Mouse (Mus musculus): ENCODE measurements around the gene Trabd2b.

Trabd2b gene

GRCm38 (mm10) chr4:114652400-114652799 is 245.9 kb downstream of the Trabd2b start:
- no peak for DNase-seq

GRCm38 (mm10) chr4:114657933-114658332 is 251.4 kb downstream of the Trabd2b start:
- DNase-seq, result no peak

- no peak for DNase-seq
Observed at GRCm38 (mm10) chr4:114659876-114660275, 253.4 kb downstream of the Trabd2b start.

- no peak for DNase-seq
Observed at GRCm38 (mm10) chr4:114664063-114665036, 257.8 kb downstream of the Trabd2b start.
